Mouse (Mus musculus) urinary bladder, postnatal 36 days (tissue): ENCODE results near the gene Rnf157.
"Not testable (repeated sequence)": the region's sequence is repeated elsewhere in the genome, so short reads cannot be mapped to it uniquely, and the experiment has no call there.

Experiments used
- DNase-seq, 2 experiments: peaks; one replicate each; pipeline ENCODE4 v3.0.0; 2022; ENCODE audit warnings: low spot score in 2 of 2, mixed read lengths in 1 of 2

Gene Rnf157

GRCm38 (mm10) chr11:116434287-116434966 lies 21.6 kb upstream of the Rnf157 start:
- peak; percentile 70 to 80 for DNase-seq

- peak; percentile 98 to 100 for DNase-seq
Measured at GRCm38 (mm10) chr11:116433356-116434286, 20.8 kb upstream of the Rnf157 start, which contains the start of gene Ubald2. Ubald2 (plus strand) TSS chr11:116434094.

GRCm38 (mm10) chr11:116432593-116433355 lies 19.9 kb upstream of the Rnf157 start:
- no peak for DNase-seq

- DNase-seq: no peak
Measured at GRCm38 (mm10) chr11:116432127-116432526, 19.3 kb upstream of the Rnf157 start.

- DNase-seq: peak; percentile 53 to 58
Measured at GRCm38 (mm10) chr11:116431428-116432077, 18.7 kb upstream of the Rnf157 start.

- DNase-seq: no peak
Measured at GRCm38 (mm10) chr11:116430723-116431427, 18.0 kb upstream of the Rnf157 start.

GRCm38 (mm10) chr11:116429862-116430613 lies 17.2 kb upstream of the Rnf157 start:
- no peak for DNase-seq

GRCm38 (mm10) chr11:116428872-116429859 lies 16.3 kb upstream of the Rnf157 start:
- DNase-seq: no peak

- DNase-seq: no peak
Measured at GRCm38 (mm10) chr11:116426852-116427575, 14.2 kb upstream of the Rnf157 start.

GRCm38 (mm10) chr11:116426328-116426727 lies 13.5 kb upstream of the Rnf157 start:
- DNase-seq: not testable (repeated sequence)

- no peak for DNase-seq
Measured at GRCm38 (mm10) chr11:116424621-116425407, 12.0 kb upstream of the Rnf157 start.

- no peak for DNase-seq
Measured at GRCm38 (mm10) chr11:116423782-116424620, 11.2 kb upstream of the Rnf157 start.

- no peak for DNase-seq
Measured at GRCm38 (mm10) chr11:116423214-116423613, 10.4 kb upstream of the Rnf157 start.

- no peak for DNase-seq
Measured at GRCm38 (mm10) chr11:116422562-116422961, 9.7 kb upstream of the Rnf157 start.

- DNase-seq: no peak
Measured at GRCm38 (mm10) chr11:116421102-116421501, 8.3 kb upstream of the Rnf157 start.

GRCm38 (mm10) chr11:116418841-116419462 lies 6.1 kb upstream of the Rnf157 start:
- DNase-seq: no peak
